Mouse (Mus musculus) CH12.LX (cell line): ENCODE measurements at regions not wholly inside any gene's neighbourhood (a gene's known extent, or its start where the extent isn't known, plus 50 kb on each side); places are given as distances from the start of the nearest gene placed in this dataset.

Experiments used
- DNase-seq: peaks from one replicate; pipeline ENCODE4 v3.0.0-alpha.2; 2013; ENCODE audit errors: extremely low read depth
- H3K27ac ChIP-seq: 2 replicates; pipeline ENCODE4 v1.5.1; 2012; ENCODE audit warnings: low read depth, mild to moderate bottlenecking, control low read depth, moderate library complexity; ENCODE audit not compliant: insufficient read depth
- H3K27me3 ChIP-seq: replicated peaks from 2 replicates; pipeline ENCODE3; 2012; ENCODE audit warnings: inconsistent platforms
- H3K36me3 ChIP-seq, 2 experiments: replicated peaks in 1 of 2; 2 replicates each; pipeline versions ENCODE3 to v1.6.1; 2012; ENCODE audit warnings: inconsistent platforms in 1 of 2, low read length in 1 of 2, mild to moderate bottlenecking in 1 of 2, mixed read lengths in 1 of 2, moderate library complexity in 1 of 2; ENCODE audit not compliant: control insufficient read depth in 1 of 2, insufficient read depth in 1 of 2
- H3K4me1 ChIP-seq, 2 experiments: 2 replicates each; pipeline ENCODE4 v1.6.1; 2012; ENCODE audit warnings: inconsistent platforms in 1 of 2, moderate library complexity in 1 of 2; ENCODE audit not compliant: insufficient read depth in 2 of 2, control insufficient read depth in 1 of 2
- H3K4me2 ChIP-seq: 2 replicates; pipeline ENCODE4 v1.6.1; 2012; ENCODE audit warnings: low read depth, mild to moderate bottlenecking, control low read depth; ENCODE audit not compliant: poor library complexity, insufficient read depth, severe bottlenecking
- H3K4me3 ChIP-seq, 3 experiments: fragments of 150-350 bp in 1 of 3; sonication (generic) in 1 of 3; replicated peaks in 1 of 3; 2 replicates each; pipeline versions ENCODE3 to v1.5.1; 2011 to 2012; ENCODE audit warnings: low read depth in 2 of 3, low read length in 2 of 3, mild to moderate bottlenecking in 2 of 3, moderate library complexity in 2 of 3, control low read depth in 1 of 3, improper control_type of control experiment in 1 of 3, inconsistent platforms in 1 of 3, mixed read lengths in 1 of 3; ENCODE audit not compliant: poor library complexity in 1 of 3
- H3K79me2 ChIP-seq: replicated peaks from 2 replicates; pipeline ENCODE4 v1.6.1; 2012; ENCODE audit warnings: mild to moderate bottlenecking, moderate library complexity; ENCODE audit not compliant: control insufficient read depth, poor library complexity, insufficient read depth, severe bottlenecking; ENCODE audit errors: extremely low read depth
- H3K9ac ChIP-seq: 2 replicates; pipeline ENCODE4 v1.6.1; 2012; ENCODE audit warnings: low read depth, mild to moderate bottlenecking, control low read depth, moderate library complexity; ENCODE audit not compliant: insufficient read depth
- H3K9me3 ChIP-seq: replicated peaks from 2 replicates; pipeline ENCODE3; 2012; ENCODE audit warnings: low read length, inconsistent platforms, mixed read lengths
- CHD1 ChIP-seq: IDR thresholded peaks from 2 replicates; pipeline ENCODE4 v1.6.1; 2012; ENCODE audit warnings: low read depth, low read length, improper control_type of control experiment, inconsistent platforms
- CHD2 ChIP-seq: IDR thresholded peaks from 2 replicates; pipeline ENCODE4 v1.6.1; 2011; ENCODE audit warnings: low read length, improper control_type of control experiment
- CTCF ChIP-seq, 2 experiments: IDR thresholded peaks in 1 of 2; conservative IDR thresholded peaks in 1 of 2; 2 replicates each; pipeline ENCODE4 v1.5.1; 2011 to 2012; ENCODE audit warnings: low read depth in 2 of 2, low read length in 2 of 2, improper control_type of control experiment in 1 of 2, inconsistent platforms in 1 of 2, mild to moderate bottlenecking in 1 of 2, moderate library complexity in 1 of 2
- EP300 ChIP-seq: IDR thresholded peaks from 2 replicates; pipeline ENCODE4 v1.6.1; 2011; ENCODE audit warnings: low read length, improper control_type of control experiment
- ETS1 ChIP-seq: conservative IDR thresholded peaks from 2 replicates; pipeline ENCODE4 v1.6.1; 2012; ENCODE audit warnings: low read depth, mild to moderate bottlenecking, inconsistent platforms, low read length, improper control_type of control experiment, moderate library complexity
- HCFC1 ChIP-seq: IDR thresholded peaks from 2 replicates; pipeline ENCODE4 v1.6.1; 2012; ENCODE audit warnings: low read depth, mild to moderate bottlenecking, inconsistent platforms, low read length, improper control_type of control experiment
- IRF4 ChIP-seq: IDR thresholded peaks from 2 replicates; pipeline ENCODE4 v1.6.1; 2014; ENCODE audit warnings: low read depth, mild to moderate bottlenecking, inconsistent platforms, low read length, improper control_type of control experiment
- JUND ChIP-seq: conservative IDR thresholded peaks from 2 replicates; pipeline ENCODE4 v1.6.1; 2011; ENCODE audit warnings: low read depth, low read length, improper control_type of control experiment
- KAT2A ChIP-seq: IDR thresholded peaks from 2 replicates; pipeline ENCODE4 v1.6.1; 2012; ENCODE audit warnings: low read length, improper control_type of control experiment, inconsistent platforms; ENCODE audit not compliant: insufficient replicate concordance
- MXI1 ChIP-seq: IDR thresholded peaks from 2 replicates; pipeline ENCODE4 v1.6.1; 2011; ENCODE audit warnings: mild to moderate bottlenecking, low read depth, low read length, improper control_type of control experiment
- MYC ChIP-seq: IDR thresholded peaks from 2 replicates; pipeline ENCODE4 v1.6.1; 2011; ENCODE audit warnings: low read depth, mild to moderate bottlenecking, improper control_type of control experiment, low read length
- NELFE ChIP-seq: IDR thresholded peaks from 2 replicates; pipeline ENCODE4 v1.6.1; 2011; ENCODE audit warnings: low read depth, low read length, improper control_type of control experiment
- PAX5 ChIP-seq: IDR thresholded peaks from 2 replicates; pipeline ENCODE4 v1.6.1; 2012; ENCODE audit warnings: low read length, inconsistent platforms, mixed read lengths
- POLR2A ChIP-seq: IDR thresholded peaks from 2 replicates; pipeline ENCODE4 v1.6.1; 2011; ENCODE audit warnings: low read depth, mild to moderate bottlenecking, improper control_type of control experiment, low read length
- POLR2AphosphoS2 ChIP-seq: IDR thresholded peaks from 2 replicates; pipeline ENCODE4 v1.6.1; 2011; ENCODE audit warnings: low read depth, low read length, improper control_type of control experiment
- RCOR1 ChIP-seq: conservative IDR thresholded peaks from 2 replicates; pipeline ENCODE4 v1.6.1; 2012; ENCODE audit warnings: low read depth, mild to moderate bottlenecking, inconsistent platforms, low read length, improper control_type of control experiment
- SIN3A ChIP-seq: IDR thresholded peaks from 2 replicates; pipeline ENCODE4 v1.6.1; 2012; ENCODE audit warnings: low read length, improper control_type of control experiment, inconsistent platforms
- SMC3 ChIP-seq: IDR thresholded peaks from 2 replicates; pipeline ENCODE4 v1.6.1; 2011; ENCODE audit warnings: low read depth, low read length, improper control_type of control experiment
- TBP ChIP-seq: conservative IDR thresholded peaks from 2 replicates; pipeline ENCODE4 v1.6.1; 2011; ENCODE audit warnings: low read depth, low read length, improper control_type of control experiment
- UBTF ChIP-seq: IDR thresholded peaks from 2 replicates; pipeline ENCODE4 v1.6.1; 2012; ENCODE audit warnings: low read depth, mild to moderate bottlenecking, inconsistent platforms, low read length, improper control_type of control experiment, moderate library complexity
- USF1 ChIP-seq: IDR thresholded peaks from 2 replicates; pipeline ENCODE4 v1.6.1; 2014; ENCODE audit warnings: low read depth, mild to moderate bottlenecking, inconsistent platforms, low read length, improper control_type of control experiment
- USF2 ChIP-seq: conservative IDR thresholded peaks from 2 replicates; pipeline ENCODE4 v1.6.1; 2011; ENCODE audit warnings: low read depth, low read length, improper control_type of control experiment
- ZKSCAN1 ChIP-seq: IDR thresholded peaks from 2 replicates; pipeline ENCODE4 v1.6.1; 2012; ENCODE audit warnings: low read depth, inconsistent platforms, low read length, improper control_type of control experiment, borderline replicate concordance
- dilution Hi-C: fragments of 300-500 bp; cut with MboI; formaldehyde crosslinking; loops from 2 replicates; pipeline ENCODE4 v1.14.3; 2020; ENCODE audit warnings: low sequenced_read_pairs; ENCODE audit not compliant: extremely low pct_unique_long_range_greater_than_20kb, extremely low pct_ligation_motif_present
- in situ Hi-C: fragments of 300-500 bp; cut with MboI; formaldehyde crosslinking; loops from 3 replicates; pipeline ENCODE4 v1.14.3; 2019; ENCODE audit warnings: low sequenced_read_pairs, low pct_ligation_motif_present, low pct_unique_long_range_greater_than_20kb, mixed read lengths

DNA sequence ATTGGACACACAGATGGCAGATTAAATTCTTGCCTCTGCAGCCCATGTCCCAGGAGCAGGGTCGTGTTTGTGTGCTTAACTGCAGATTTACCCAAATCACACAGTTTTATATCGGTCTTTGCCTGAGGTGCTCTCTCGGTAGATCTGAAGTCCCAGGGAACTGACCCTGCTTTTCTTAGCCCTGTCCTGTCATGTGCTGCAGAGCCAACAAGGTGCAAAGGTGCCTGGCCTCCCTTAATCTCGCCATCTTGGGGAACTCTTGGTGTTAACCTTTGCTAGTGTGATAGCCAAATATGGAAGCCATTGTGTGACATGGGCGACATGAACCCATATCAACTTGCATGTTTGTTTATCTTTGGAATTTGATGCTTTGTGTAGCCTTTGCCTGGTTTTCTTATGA is 107.1 kb upstream of the Lyplal1 start:
- dilution Hi-C loops (no loop called here), in situ Hi-C loops (no loop called here)
- no peak overlapping the region for H3K4me2 ChIP-seq
- no peak for DNase-seq
- H3K9ac ChIP-seq: no peak overlapping the region
- no peak overlapping the region for H3K4me3 ChIP-seq
- H3K27ac ChIP-seq: no peak overlapping the region
- no peaks in the 10 kb centered on the region for H3K4me1 ChIP-seq
- no peaks in the 10 kb centered on the region for H3K27me3 ChIP-seq
- no peaks in the 10 kb centered on the region for H3K36me3 ChIP-seq
- no peaks in the 10 kb centered on the region for H3K79me2 ChIP-seq
- TF ChIP-seq KAT2A (no peak), UBTF (no peak), USF2 (no peak), MYC (no peak), JUND (no peak), USF1 (no peak), POLR2A (no peak), EP300 (no peak), SIN3A (no peak), RCOR1 (no peak), CHD2 (no peak), CHD1 (no peak), POLR2AphosphoS2 (no peak), MXI1 (no peak), HCFC1 (no peak)
- H3K9me3 ChIP-seq: peaks cover 64% of the 10 kb centered on the region

DNA sequence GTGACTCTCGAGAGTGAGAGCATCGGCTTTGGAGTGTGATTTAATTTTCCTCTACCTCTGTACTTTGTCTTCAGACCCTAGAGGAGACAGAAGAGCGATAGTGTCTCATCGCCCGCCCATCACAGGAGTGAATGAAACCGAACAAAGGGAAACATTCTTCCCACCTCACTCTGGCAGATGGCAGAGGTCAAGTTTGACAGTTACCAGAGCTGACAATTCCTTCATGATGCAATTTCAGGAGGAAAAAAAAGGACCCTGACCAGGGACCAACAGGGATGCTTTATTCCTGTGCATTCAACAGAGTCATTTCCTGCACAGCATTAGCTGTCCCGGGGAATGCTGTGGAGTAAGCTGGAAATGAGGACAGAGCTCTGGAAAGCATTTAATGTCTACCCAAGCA is 106.3 kb upstream of the Lyplal1 start:
- no peak for DNase-seq
- TF ChIP-seq NELFE: no peak
- TF ChIP-seq KAT2A: no peak
- no peak for TF ChIP-seq CTCF (conservative IDR thresholded peaks at IDR 0.05 in 1 of 2, IDR thresholded peaks at IDR 0.05 in 1 of 2; ENCODE audit: low read depth in 2 of 2, low read length in 2 of 2)
- TF ChIP-seq USF2: no peak
- TF ChIP-seq IRF4: no peak
- no peak for TF ChIP-seq PAX5
- no peak for TF ChIP-seq EP300
- TF ChIP-seq SMC3: no peak
- TF ChIP-seq ETS1: no peak
- TF ChIP-seq ZKSCAN1: no peak
- TF ChIP-seq TBP: no peak
- Histone ChIP-seq H3K9me3 (peaks cover 61% of the 10 kb centered on the region), H3K36me3 (no peaks in the 10 kb centered on the region), H3K79me2 (no peaks in the 10 kb centered on the region), H3K4me1 (no peaks in the 10 kb centered on the region), H3K27ac (no peak overlapping the region), H3K4me2 (no peak overlapping the region), H3K9ac (no peak overlapping the region), H3K4me3 (no peak overlapping the region), H3K27me3 (no peaks in the 10 kb centered on the region)
- dilution Hi-C loops (no loop called here), in situ Hi-C loops (no loop called here)
